Mouse (Mus musculus) left cerebral cortex, postnatal 25 days (tissue): Measurements from ENCODE around the gene Fam71f2. TPM values are rescaled to one million over a fixed set of nuclear protein-coding genes. Genes with fewer than 3 reads are reported as not detected.

Experiments
- DNase-seq, 2 experiments: peaks; one replicate each; pipeline ENCODE4 v3.0.0; 2022; ENCODE audit warnings: low spot score in 2 of 2, mixed read lengths in 1 of 2
- intact Hi-C: fragments of 180-260 bp; cut with DNase I; formaldehyde crosslinking; loops from one replicate; pipeline ENCODE4 v1.15.1; 2025
- total RNA-seq, 2 experiments: library from RNA; stranded (reverse); gene quantifications; 2 replicates each; pipeline ENCODE4 v1.2.3; 2021

The Fam71f2 gene
- total RNA-seq, 2 experiments from 2014 or later = 0.34 to 0.41 TPM

GRCm38 (mm10) chr6:29272312-29273072 is 6.9 kb upstream of the Fam71f2 start, which contains the start of gene Hilpda:
Gene Hilpda, plus strand, starts transcription at chr6:29272488.
- DNase-seq = peak; percentile 90 to 93
- intact Hi-C loops = no loop called here

DNA sequence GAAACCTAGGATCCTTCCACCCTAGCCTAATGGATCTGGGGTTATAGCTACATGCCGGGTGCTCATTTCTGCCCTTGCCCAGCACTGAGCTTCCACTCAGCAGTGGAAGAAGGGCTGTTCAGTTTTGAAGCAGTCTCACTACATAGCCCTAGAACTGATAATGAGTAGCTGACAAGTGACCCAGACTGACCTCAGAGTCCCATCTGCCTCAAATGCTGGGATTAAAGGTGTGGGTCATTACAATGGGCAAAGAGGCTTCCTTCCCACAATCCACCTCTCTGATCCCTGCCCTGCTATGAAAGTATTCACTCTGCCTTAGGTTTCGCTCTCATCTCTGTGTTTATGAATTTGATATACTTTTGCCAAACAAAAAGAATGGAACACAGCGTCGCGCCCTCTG is 2.6 kb upstream of the Fam71f2 start:
- intact Hi-C loops = loop anchor here (2.0 kb wide), 1 partner anchor 66 kb away; no protein-coding TSS in a partner anchor
- DNase-seq = no peak

- intact Hi-C loops = loop anchor here (2.0 kb wide), 3 partner anchors 38 to 112 kb away; no protein-coding TSS in a partner anchor
- DNase-seq = peak; percentile 31 to 65
These were observed 703 bp upstream of the Fam71f2 start for GRCm38 (mm10) chr6:29278513-29279267.

- intact Hi-C loops = no loop called here
- no peak for DNase-seq
These were observed 1.3 kb downstream of the Fam71f2 start for GRCm38 (mm10) chr6:29280671-29281070.

GRCm38 (mm10) chr6:29286870-29287269 is 7.5 kb downstream of the Fam71f2 start:
- intact Hi-C loops = no loop called here

GRCm38 (mm10) chr6:29287481-29287880 is 8.1 kb downstream of the Fam71f2 start:
- no peak for DNase-seq
- intact Hi-C loops = no loop called here

More at GRCm38 (mm10) chr6:29286870-29287269, 7.5 kb downstream of the Fam71f2 start:
- no peak for DNase-seq

- DNase-seq = no peak
- intact Hi-C loops = no loop called here
These were observed 8.6 kb downstream of the Fam71f2 start for GRCm38 (mm10) chr6:29287944-29288343.

DNA sequence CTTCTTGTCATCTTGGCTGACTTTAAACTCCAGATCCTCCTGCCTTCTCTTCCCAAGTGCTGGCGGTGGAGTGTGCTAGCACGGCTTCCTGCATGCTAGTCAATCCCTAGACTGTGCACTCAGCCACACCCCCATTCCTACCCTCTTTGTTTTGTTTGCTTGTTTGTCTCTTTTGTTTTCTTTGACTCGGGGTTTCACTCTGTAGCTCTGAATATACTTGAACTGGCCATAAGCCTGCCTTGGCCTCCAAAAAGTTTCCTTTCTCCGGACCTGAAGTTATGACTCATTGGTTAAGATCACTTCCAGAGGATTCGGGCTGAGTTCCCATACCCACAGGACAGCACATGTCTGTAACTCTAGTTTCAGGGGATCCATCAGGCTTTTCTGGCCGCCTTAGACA is 9.3 kb downstream of the Fam71f2 start:
- intact Hi-C loops = no loop called here
- no peak for DNase-seq

- no peak for DNase-seq
- intact Hi-C loops = no loop called here
These were observed 19.7 kb downstream of the Fam71f2 start for GRCm38 (mm10) chr6:29299112-29299511.

- intact Hi-C loops = loop anchor here (10.0 kb wide), 1 partner anchor 368 kb away; no protein-coding TSS in a partner anchor
- no peak for DNase-seq
These were observed 23.9 kb downstream of the Fam71f2 start for GRCm38 (mm10) chr6:29303251-29303650.

GRCm38 (mm10) chr6:29303726-29304125 is 24.3 kb downstream of the Fam71f2 start:
- intact Hi-C loops = loop anchor here (10.0 kb wide), 1 partner anchor 369 kb away; no protein-coding TSS in a partner anchor
- DNase-seq = no peak

DNA sequence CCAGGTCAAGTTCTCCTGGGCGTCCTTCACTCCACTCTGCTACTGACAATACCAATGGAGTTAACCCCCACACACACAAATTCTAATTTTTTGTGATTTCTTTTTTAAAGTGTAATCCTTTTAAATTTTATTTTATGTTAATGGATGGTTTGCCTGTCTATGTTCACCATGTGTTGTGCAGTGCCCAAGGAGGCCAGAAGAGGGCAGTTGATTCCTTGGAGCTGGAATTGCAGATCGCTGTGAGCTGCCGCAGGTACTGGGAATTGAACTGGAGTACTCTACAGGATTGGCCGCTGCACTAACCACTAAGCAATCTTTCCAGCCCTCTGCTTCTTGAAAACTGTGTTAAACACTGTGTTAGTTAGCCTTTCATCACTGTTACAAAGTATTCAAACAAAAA is 26.1 kb downstream of the Fam71f2 start:
- intact Hi-C loops = loop anchor here (10.0 kb wide), 1 partner anchor 371 kb away; no protein-coding TSS in a partner anchor
- DNase-seq = no peak

DNA sequence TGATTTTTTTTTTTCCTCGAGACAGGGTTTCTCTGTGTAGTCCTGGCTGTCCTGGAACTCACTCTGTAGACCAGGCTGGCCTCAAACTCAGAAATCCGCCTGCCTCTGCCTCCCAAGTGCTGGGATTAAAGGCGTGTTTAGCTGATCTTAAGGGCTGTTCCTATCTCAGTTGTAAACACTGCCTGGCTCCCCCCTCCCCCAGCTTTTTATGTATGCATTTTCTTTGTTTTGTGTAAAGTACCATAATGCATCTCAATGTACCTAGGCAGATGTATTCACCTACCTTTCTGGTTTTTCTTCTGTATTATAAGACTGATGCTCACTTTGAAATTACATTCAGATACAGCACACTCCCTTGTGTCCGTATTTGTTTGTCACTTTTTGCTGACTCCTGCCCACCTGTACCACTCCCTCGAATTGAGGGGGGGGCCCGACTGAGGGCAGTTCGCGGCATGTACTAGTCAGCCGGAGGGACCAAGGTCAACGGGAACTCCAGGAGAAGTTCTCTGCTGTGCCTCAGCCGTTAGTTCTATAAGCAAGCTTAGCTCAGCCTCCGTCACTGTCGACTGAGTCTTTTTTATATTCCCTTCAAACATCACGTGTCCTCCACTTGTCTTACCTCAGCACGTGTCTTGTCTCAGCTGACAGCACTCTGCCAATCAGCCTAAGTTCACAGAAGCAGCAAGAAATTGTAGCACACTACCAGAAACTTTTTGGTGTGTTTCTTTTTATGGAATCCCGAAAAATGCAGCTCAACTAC is 29.6 kb downstream of the Fam71f2 start:
- intact Hi-C loops = loop anchor here (10.0 kb wide), 1 partner anchor 374 kb away; no protein-coding TSS in a partner anchor
- no peak for DNase-seq

DNA sequence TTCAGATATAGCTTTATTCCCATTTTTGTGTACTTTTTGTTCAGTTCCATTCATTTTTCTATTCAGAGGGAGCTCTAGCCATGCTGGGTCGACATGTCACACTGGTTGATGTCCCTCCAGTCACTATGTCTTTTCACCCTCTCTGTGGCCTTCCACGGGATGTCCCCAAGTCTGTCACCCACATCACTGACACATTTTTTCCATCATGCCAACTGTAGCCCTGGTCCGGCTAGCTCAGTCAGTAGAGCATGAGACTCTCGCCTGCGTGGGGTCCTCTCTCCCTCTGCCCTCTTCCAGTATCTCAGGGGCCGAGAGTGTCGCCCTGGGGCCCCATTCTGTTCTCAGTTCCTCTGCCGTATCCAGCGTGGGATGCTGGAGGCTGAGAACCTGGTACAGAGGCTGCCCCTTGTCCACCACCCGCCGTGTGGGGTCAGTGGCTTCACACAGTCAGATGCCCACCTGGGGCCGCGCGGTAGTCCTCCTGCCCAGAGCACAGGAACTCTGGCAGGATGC is 34.4 kb downstream of the Fam71f2 start:
- DNase-seq = no peak
- intact Hi-C loops = no loop called here

DNA sequence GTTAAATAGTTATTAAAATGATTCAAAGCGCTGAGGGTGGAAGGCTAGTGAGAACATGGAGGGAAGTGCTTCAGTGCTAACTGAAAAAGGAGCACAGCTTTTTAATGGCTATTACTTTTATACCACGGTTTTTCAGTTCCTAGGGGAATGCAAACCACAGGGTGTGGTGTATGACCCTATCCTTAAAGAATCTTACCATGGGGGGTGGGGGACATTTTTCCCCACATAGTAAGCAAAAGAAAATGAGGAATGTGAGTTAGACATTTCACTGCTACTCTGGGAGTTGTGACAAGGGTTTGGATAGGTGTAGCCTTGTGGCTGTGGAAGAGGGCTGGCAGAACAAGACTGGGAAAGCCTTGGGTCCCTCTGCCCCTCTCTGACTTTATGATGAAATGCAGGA is 37.9 kb downstream of the Fam71f2 start:
- intact Hi-C loops = no loop called here
- no peak for DNase-seq

DNA sequence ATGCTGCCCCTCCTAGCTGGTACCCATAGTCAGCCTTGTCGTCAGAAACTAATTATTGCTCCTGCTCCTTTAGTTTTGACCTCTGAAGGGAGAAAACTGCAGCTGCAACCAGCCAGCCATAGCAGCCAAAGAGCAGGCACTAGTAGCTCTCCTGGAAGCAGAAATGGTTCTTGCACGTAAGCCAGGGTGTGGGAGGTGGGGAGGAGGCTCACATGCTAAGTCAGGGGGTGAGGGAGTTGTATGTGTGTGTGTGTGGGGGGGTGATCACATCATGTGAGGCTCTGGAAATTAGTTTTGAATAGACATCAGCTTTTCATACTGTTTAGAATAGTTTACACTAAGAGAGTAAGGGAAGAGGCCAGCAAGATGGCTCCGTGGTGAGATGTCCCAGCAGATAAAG is 38.5 kb downstream of the Fam71f2 start:
- no peak for DNase-seq
- intact Hi-C loops = no loop called here

- intact Hi-C loops = no loop called here
These were observed 39.5 kb downstream of the Fam71f2 start, which contains the start of gene Fam71f1 for GRCm38 (mm10) chr6:29318879-29319278. Gene Fam71f1, plus strand, starts transcription at chr6:29319140.

DNA sequence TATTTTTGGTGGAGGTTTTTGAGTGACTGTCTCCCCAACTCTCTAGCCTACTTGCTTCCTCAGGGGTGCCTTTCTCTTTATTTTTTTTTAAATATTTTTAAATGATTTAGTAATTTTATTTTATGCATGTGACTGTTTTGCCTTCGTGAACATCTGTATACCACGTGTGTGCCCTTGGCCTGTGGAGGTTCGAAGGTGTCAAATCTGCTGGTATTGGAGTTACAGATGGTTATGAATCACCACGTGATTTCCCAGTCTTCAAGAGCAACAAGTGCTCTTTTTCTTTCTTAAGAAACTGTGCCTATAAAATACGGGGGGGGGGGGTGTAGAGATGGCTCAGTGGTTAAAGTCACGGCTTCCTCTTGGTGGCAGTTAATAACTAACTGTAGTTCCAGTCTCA is 42.2 kb downstream of the Fam71f2 start:
- no peak for DNase-seq
- intact Hi-C loops = no loop called here

More at GRCm38 (mm10) chr6:29318879-29319278, 39.5 kb downstream of the Fam71f2 start, which contains the start of gene Fam71f1:
- DNase-seq = no peak

DNA sequence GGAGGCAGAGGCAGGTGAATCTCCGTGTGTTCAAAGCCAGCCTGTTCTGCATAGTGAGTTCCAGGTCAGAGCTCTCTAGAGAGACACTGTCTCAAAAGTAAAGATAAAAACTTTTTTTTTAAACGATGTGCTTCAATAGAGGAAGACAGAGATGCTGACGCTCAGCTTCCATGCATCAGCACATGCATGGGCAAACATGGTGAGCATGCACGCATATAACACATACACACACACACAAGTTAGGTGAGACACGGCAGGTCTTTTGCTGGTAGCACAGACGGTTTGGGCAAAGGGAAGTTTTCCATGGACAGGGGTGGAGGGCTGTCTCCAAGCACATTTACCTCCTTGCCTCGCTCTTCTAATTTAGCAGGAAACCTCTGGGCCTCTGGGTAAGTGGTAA is 42.8 kb downstream of the Fam71f2 start:
- no peak for DNase-seq

More for the DNA sequence above, 42.8 kb downstream of the Fam71f2 start:
- intact Hi-C loops = no loop called here
